ENCODE assay signal across 7 mouse cellular contexts in the genomic region with DNA sequence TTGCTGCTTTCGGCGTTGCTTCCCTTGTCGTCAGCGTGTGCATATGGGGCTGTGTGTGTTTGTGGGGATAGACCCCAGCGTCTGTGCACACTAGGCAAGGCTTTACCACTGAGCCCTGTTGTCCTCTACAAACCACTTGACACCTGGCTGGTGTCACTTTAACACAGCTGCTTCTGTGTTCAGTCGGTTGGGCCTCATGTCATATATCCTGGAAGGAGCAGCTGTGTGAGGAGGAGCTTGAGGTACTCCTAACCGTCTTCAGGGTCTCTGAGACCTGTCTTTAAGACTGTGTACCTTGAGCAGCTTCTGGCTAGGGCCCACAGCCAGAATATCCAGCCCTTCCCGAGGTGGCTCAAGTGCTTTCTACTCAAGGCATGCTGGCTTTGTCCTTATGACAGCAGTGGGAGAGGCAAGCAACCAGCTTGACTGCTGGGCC. TPM values are rescaled to one million over a fixed set of nuclear protein-coding genes. Genes with fewer than 3 reads are reported as not detected.
A peak's percentile ranks its signal among the peaks of the same experiment; 100 is the strongest.
DNase-seq lines count a peak whose midpoint lies in the region; ATAC-seq lines count a peak whose summit lies in the region.

No protein-coding gene starts in this region.

- peak overlapping the region; percentile 57 for H3K4me2 ChIP-seq in hindbrain, embryonic 16.5 days (ENCODE audit: low read length)
- H3K4me2 ChIP-seq in midbrain, embryonic 15.5 days, result peak overlapping the region; percentile 40

- WGBS in hindbrain, embryonic 16.5 days, result 31% methylated on average over 8 of the region's 8 CpGs
- WGBS in midbrain, embryonic 15.5 days, result 29% methylated on average over 8 of the region's 8 CpGs

- H3K27me3 ChIP-seq in hindbrain, embryonic 16.5 days (replicated peaks; ENCODE audit: control insufficient read depth, insufficient read depth, low read length), result no peaks in the 10 kb centered on the region
- no peaks in the 10 kb centered on the region for H3K27me3 ChIP-seq in midbrain, embryonic 15.5 days (replicated peaks)

- DNase-seq in A20 (ENCODE audit: low read depth, low spot score) (peak; percentile 79), adipocyte (ENCODE audit: low spot score) (peak; percentile 43)
- DNase-seq in right cerebral cortex, postnatal 4 days, result no peak
- no peak for DNase-seq in embryo, embryonic 9.5 days (ENCODE audit: extremely low spot score)

- no peaks in the 10 kb centered on the region for H3K9me3 ChIP-seq in hindbrain, embryonic 16.5 days (ENCODE audit: control insufficient read depth, low read length)
- H3K9me3 ChIP-seq in midbrain, embryonic 15.5 days, result no peaks in the 10 kb centered on the region

- peak overlapping the region; percentile 31 for H3K4me3 ChIP-seq in hindbrain, embryonic 16.5 days (ENCODE audit: low read length)
- 0 out of 2 replicates have a peak overlapping the region, but pooled peaks have one; percentile 12 for H3K4me3 ChIP-seq in midbrain, embryonic 15.5 days

- H3K27ac ChIP-seq in hindbrain, embryonic 16.5 days (ENCODE audit: low read depth, low read length), result peak overlapping the region; percentile 83
- peak overlapping the region; percentile 80 for H3K27ac ChIP-seq in midbrain, embryonic 15.5 days

- H3K4me1 ChIP-seq in hindbrain, embryonic 16.5 days (ENCODE audit: control insufficient read depth, insufficient read depth, low read depth, low read length), result peaks cover 73% of the 10 kb centered on the region
- H3K4me1 ChIP-seq in midbrain, embryonic 15.5 days, result peaks cover 95% of the 10 kb centered on the region

- ATAC-seq in hindbrain, embryonic 16.5 days, result peak; percentile 6; the same call in 1 of the 2 replicates
- peak; percentile 2; the same call in 1 of the 2 replicates for ATAC-seq in midbrain, embryonic 15.5 days (replicated peaks)
- no peak for ATAC-seq in inflammation-experienced regulatory T-cells, adult 6 months

- H3K36me3 ChIP-seq in hindbrain, embryonic 16.5 days (ENCODE audit: control insufficient read depth, insufficient read depth, low read length), result no peaks in the 10 kb centered on the region
- H3K36me3 ChIP-seq in midbrain, embryonic 15.5 days (replicated peaks), result no peaks in the 10 kb centered on the region

- peak overlapping the region; percentile 43; the same call in 1 of the 2 replicates for H3K9ac ChIP-seq in hindbrain, embryonic 16.5 days (ENCODE audit: low read depth, low read length)
- H3K9ac ChIP-seq in midbrain, embryonic 15.5 days, result no peak overlapping the region

RNA-seq across cellular contexts. Expression of a gene that starts 7.3 kb away (rescaled TPM):
- 218 and 239 TPM in 2 replicates for polyA plus RNA-seq in hindbrain, embryonic 16.5 days (2015; fragmentation: Nextera tagmentation; extraction: Ambion mirVana)
- 169 and 192 TPM in 2 replicates for polyA plus RNA-seq in midbrain, embryonic 15.5 days (2015; fragmentation: Nextera tagmentation; extraction: Ambion mirVana)
- 100 to 1,000 TPM in 2 of 3 experiments, 10 to 100 TPM in 1; 79.4 to 218 (median 211) TPM for polyA plus RNA-seq in inflammation-experienced regulatory T-cells, adult 6 months (2017; shearing (Covaris generic))

Comparison
In these comparisons a context has a peak if more than half of its experiments do, and no peak if none do; other contexts are left out.
1. DNase-seq: peak in A20 (single experiment) and adipocyte (single experiment); none in right cerebral cortex, postnatal 4 days (single experiment) and embryo, embryonic 9.5 days (single experiment).